Mouse (Mus musculus) spleen, embryonic (tissue): ENCODE data around the gene Unc13c.

Experiments used
- CTCF ChIA-PET: fragments of 350-600 bp; sonication (Branson Sonifier 250); formaldehyde crosslinking; loops from one replicate; lab custom pipeline; 2022; lab: Charles Lee

Unc13c gene

GRCm38 (mm10) chr9:73882393-73882919 is 86.3 kb downstream of the Unc13c start:
- CTCF ChIA-PET = no interaction called here

GRCm38 (mm10) chr9:73867410-73868067 is 101.2 kb downstream of the Unc13c start:
- CTCF ChIA-PET = no interaction called here

DNA sequence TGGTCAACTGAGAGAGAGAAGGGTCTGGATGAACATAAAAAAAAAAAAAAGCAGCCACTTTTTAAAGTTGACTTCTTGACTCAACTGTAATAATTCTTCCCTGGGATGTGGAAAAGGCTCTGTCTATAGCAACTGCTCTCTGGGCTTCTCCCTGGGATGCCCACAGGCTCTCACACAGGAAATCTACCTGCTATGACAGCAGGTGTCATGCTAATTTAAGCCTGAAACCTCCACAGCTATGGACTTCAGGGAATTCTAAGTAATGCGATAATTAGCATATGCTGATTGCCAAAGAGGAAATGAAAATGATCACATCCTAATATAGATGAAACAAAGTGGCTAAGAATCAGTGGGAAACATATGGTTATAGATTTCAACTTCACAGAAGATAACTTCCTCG is 102.1 kb downstream of the Unc13c start:
- CTCF ChIA-PET = no interaction called here

DNA sequence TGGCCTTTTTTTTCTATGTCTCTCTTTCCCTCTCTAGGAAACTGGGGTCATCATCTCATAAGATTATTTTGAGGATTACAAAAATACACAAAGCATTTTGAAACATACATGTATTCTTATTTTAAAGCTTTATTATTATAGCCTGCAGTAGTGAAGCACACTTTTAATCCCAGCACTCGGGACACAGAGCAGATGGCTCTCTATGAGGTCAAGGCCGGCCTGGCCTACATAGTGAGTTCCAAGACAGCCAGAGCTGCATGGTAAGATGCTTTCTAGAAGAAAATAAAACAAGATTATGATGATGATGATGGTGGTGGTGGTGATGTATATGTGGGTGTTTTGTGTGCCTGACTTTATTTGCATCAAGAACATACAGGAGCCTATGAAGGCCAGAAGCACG is 109.3 kb downstream of the Unc13c start:
- CTCF ChIA-PET = no interaction called here

GRCm38 (mm10) chr9:73854281-73854680 is 114.5 kb downstream of the Unc13c start:
- CTCF ChIA-PET = no interaction called here

- CTCF ChIA-PET = no interaction called here
These were observed 162.1 kb downstream of the Unc13c start for GRCm38 (mm10) chr9:73806681-73807080.

DNA sequence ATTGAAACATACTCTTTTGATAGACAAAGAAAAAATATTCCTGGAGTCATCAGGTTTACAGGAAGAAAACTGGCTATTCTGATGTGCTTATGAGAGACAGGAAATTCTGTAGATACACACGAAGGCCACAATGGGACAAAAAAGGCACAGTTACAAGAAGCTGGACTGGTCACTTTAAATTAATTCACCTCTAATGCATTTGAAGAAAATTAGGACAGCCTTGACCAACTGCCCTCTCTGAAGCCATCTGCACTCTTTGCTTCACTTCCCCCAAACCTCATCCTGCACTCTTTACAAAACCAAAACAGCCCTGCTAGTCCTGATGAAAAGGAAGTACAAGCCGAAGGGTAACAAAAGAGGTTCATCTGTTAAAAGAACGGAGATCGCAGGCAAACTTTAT is 194.2 kb downstream of the Unc13c start:
- CTCF ChIA-PET = no interaction called here

GRCm38 (mm10) chr9:73755185-73755584 is 213.6 kb downstream of the Unc13c start:
- CTCF ChIA-PET = no interaction called here

DNA sequence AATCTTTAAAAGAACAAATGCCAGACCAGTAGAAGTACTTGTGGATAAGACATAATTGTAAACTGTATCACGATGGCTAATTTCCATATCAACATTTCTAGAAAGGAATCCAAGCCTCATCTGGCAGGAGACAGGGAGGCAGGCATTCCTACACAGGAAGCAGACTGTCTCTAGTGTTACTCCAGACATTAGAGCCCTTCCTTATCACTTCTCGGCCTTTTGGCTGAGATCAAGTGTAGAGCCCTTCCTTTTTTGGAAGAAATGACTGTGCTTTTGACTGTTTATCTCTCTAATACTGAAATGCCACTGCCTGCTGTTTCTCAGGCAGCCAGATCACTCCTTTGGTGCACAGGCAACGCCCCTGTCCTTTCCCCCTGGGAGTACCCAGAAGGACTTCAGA is 215.3 kb downstream of the Unc13c start:
- CTCF ChIA-PET = no interaction called here

DNA sequence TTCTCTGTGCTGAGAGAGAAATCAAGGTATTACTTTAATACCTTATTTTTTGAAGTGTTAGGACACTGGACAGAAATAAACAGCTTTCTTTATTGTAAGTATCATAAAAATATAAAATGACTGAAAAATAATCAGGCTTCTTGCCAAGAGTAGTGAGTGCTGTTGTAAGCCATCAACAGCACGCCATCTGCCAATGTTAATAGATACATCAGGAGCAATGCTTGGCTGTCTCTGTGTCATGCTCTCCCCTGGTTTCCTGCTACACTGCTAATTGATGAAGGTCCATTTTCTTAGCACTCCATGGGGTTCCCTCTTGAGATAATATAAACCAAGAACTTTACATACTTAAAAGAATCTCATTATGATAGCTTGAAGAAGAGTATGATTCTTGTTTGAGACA is 217.4 kb downstream of the Unc13c start:
- CTCF ChIA-PET = no interaction called here

- CTCF ChIA-PET = no interaction called here
These were observed 234.3 kb downstream of the Unc13c start for GRCm38 (mm10) chr9:73734446-73734845.

GRCm38 (mm10) chr9:73725717-73726662 is 242.8 kb downstream of the Unc13c start:
- CTCF ChIA-PET = no interaction called here

DNA sequence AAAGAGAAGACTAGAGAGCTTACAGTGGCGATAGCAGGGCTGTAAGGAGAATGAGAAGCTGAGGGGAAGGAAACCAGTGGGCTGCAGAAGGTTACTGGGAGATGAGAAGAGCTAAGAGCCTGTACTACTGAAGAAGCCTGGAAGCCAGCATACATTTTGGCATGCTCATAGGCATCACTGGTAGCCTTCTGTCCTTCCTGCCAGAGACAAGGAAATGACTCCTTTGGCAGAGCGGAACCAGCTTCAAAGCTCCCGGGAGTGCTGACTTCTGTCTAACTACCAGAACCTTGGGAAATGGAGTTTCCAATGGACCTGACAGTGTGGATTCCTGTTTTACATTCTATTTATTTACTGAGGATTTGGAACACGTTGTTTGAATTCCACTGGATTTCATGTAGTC is 244.0 kb downstream of the Unc13c start:
- CTCF ChIA-PET = no interaction called here

DNA sequence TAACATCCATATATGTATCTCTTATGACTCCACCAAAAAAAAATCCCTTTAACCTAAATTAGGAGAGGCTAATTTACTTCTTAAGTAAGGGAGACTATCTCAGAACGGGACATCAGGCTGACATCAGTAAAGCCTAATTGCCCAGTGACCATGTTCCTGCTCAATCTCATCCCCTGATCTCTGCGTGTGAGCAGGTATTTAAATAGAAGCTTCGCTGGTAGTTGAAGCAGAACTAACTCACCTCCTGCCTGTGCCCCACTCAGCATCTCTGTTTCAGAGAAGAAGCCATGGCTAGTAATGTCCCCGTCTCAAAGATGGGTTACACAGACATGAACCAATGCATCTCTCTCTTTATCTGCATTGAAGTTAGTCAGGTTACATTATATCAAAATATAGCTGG is 255.3 kb downstream of the Unc13c start:
- CTCF ChIA-PET = no interaction called here

GRCm38 (mm10) chr9:73697103-73697502 is 271.7 kb downstream of the Unc13c start:
- CTCF ChIA-PET = interaction anchor here (0.9 kb wide), 1 partner anchor 14 kb away, joined by 3 read pairs; no protein-coding TSS in a partner anchor

DNA sequence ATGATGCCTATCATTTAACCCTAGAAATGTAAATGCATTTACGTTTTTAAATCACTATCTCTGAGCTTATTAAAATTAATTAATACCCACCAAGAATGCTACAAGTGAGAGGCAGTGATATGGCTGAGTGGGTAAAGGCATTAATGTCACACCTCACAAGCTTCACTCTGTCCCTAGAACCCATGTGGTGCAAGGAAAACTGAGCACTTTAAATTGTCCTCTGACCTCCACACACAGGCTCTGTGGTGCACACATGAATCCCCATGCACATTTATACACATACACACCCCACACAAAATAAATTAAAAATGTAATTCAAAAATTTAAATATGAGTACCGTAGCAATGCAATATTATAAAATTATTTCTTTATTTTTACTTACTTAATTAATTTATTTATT is 287.2 kb downstream of the Unc13c start:
- CTCF ChIA-PET = no interaction called here

DNA sequence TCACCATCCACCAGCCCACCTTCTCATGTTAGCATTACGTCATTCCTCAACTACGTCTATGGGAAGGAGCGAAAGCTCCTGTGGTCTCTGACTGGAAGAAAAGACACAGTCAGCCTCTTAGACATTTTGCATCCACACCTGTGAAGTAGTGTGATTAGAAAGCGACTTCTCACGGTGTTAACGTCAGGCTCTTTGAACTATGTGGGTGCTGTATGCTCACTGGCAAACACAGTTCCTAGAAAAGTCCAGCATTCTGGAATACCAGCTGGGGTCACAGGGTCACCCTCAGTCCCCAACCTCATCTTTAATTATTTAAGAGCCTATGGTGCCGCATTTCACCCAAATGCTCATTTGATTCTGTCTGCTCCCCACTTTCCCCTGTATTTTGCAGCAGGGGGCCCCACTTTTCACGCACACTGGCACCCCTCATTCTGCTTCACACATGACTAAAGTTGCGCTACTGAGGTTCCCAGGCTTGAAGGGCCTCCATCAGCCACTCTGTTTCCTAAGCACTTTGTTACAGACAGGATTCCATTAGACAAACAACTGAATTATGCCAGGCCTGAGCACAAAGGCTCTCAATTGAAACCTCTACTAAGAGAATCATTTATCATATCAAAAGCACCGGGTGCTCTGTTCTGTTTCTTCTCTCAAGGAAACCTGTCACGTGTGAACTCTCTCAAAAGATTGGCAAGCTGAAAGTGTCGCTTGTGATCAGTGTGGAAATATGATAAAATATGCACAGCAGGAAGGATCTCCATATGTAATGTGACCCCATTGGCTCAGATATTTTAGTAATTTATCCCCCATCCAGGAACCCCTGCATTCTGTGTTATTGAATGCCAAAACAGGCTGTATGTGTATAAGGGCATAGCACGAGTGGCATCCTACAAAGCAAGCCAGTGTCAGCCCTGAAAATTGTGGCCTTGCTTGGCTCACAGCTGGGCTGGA is 287.9 kb downstream of the Unc13c start:
- CTCF ChIA-PET = no interaction called here

DNA sequence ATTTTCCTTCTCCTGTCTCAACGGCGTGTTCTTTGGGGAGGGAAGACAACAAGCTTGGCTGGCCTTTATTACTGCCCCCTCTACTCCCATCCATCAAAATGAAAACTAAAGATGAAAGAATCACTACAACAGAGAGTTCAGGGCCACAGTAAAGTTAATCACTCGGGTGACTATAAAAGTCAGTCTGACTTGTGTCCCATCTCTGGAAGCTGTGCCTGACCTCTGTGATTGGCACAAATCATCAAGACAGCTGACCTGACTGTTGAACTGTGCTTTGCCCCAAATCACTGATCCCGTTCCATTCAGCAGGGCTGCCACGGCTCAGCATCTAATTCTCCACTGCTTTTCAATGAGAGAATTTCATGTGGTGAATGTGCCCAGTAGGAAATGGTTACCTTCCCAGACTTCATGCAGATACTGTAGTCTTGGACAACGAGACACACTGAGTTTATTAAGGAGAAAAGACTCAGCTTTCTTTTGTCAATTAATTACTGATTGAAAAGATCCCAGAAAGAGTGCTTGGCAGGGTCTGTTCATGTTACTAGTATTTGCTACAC is 297.0 kb downstream of the Unc13c start:
- CTCF ChIA-PET = no interaction called here

DNA sequence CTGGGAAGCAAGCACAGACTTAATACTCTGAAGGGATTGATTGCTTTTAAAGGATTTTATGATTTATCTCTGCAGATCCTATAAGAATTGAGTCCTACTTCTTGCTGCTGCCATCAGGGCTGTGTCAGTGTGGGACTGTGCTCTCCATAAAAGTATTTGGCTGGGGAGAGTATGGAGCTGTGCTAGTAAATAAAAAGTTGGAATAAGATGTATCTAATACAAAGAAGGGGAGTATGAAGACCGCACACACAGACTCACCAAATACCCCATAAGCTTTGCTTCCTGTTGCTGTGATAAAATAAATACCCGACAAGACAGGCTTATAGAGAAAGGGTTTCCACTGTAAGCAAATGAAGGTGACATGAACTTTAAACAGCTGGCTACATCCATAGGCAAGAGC is 298.7 kb downstream of the Unc13c start:
- CTCF ChIA-PET = no interaction called here

DNA sequence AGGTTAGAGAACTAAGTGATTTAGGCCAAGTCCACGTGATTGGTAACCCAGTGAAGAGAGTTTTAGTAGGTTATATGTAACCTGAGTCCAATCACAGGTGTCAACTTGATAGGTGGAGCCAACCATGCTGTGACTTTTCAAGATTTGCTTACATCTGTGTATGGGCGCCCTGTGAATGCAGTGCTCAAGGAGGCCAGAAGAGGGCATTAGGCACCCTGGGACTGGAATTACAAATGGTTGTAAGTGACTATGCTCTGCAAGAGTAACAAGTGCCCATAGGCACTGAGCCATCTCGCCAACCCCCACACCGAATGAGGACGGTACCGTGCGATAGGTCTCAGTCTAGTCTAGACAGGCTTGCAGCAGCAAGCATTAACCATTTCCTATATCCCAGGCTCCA is 305.9 kb downstream of the Unc13c start:
- CTCF ChIA-PET = no interaction called here

DNA sequence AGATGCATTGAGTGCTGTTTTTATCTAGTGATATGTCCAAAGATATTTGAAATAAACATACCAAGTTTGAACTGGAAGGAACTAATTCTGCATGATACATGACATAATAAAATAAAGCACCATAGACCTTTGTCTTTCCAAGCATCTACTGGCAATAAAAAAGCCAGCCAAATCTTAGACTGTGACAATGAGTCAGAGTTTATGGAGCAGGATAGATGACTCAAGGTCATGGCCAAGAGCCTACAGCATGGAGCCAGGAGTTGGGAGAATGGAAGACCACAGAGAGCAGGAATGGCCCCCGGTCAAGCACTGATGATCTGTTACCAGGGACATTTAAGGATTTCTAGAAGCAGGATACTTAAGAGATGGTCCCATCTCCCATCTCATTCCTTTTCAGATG is 319.7 kb downstream of the Unc13c start:
- CTCF ChIA-PET = no interaction called here
